Mouse (Mus musculus) thymus, adult 18-20 months (tissue): ENCODE results near the gene Mip.
A peak's percentile ranks its signal among the peaks of the same experiment; 100 is the strongest.
"Not testable (repeated sequence)": the region's sequence is repeated elsewhere in the genome, so short reads cannot be mapped to it uniquely, and the experiment has no call there.

Experiments used
- DNase-seq, 2 experiments: peaks; one replicate each; pipeline ENCODE4 v3.0.0; 2022; ENCODE audit warnings: mixed read lengths in 2 of 2

Mip gene

DNA sequence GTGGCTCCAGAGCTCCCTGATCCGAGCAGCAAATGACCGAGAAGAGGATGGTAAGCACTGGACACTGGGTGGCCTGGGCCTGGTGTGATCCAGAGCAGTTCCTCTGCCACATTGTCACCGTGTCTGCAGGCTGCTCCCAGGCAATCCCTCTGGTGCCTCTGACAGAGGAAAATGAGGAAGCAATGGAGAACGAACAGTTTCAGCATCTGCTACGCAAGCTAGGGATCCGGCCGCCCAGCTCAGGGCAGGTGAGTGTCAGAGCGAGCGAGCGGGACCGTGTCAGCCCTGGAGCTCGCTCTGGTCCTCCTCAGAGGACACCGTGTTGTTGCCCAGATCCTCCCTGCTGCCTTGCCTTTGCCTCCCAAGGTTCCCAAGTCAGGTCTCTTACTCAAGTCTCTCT is 24.9 kb downstream of the Mip start:
- DNase-seq: no peak

DNA sequence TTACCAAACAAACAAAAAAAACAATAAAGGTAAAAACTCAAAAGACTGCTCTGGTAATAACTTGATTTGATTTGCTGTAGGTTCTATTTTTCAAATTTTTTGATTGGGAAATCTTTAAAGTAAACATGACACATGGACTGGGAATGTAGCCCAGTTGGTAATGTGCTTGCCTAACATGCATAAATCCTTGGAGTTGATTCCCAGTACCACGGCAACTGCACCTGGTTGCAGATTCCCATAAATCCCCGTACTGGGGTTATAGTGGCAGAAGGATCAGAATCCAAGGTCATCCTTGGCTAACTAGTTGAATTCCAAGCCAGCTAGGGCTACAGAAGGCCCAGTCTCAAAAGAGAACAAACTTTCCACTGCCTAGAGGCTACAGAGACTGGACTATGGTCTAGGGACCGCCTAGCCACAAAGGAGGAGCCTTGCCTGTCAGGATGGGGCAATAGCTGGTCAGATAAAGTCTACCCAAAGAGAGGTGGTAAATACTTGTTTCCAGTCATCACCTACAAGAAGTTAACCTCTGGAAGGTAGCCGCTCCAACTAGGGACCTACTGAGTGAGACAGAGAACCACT is 28.1 kb downstream of the Mip start, which contains the start of gene Apon:
TSS of gene Apon (plus strand) at position 420 of the 579 bp plus-strand sequence.
- DNase-seq: no peak

DNA sequence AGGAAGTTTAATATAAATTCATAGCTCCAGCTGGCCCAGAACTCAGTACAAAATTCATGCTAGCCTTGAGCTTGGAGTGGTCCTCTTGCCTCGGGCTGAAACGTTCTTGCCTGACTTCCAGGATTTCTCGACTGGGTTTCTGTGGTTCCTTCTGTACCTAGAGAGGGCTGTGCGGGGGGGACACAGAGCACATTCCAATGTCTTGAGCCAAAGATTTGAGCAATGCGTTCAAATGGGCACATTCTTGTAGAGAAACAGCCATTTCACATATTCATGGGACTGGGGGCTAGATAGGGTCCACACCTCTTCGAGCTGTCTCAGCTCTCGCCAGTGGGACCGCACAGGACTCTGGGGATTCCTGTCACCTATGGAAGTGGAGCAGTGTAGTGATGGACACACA is 30.3 kb downstream of the Mip start:
- no peak for DNase-seq

DNA sequence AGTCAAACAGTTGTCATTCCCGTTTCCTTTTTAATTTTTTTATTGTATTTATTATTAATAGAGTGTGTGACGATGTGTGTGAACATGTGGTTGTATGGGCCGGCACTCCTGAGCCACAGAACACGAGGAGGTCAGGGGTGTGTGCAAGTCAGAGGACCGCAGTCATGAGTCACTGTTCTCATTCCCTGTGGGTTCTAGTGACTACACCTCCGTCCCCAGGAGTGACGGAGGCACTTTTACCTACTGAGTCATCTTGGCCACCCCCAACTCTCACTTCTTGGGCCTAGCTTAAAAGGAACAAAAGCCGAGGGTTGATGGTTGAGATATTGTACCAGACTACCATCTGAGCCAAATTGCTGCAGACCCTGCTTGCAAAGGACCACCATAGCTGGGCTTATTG is 30.7 kb downstream of the Mip start:
- no peak for DNase-seq

DNA sequence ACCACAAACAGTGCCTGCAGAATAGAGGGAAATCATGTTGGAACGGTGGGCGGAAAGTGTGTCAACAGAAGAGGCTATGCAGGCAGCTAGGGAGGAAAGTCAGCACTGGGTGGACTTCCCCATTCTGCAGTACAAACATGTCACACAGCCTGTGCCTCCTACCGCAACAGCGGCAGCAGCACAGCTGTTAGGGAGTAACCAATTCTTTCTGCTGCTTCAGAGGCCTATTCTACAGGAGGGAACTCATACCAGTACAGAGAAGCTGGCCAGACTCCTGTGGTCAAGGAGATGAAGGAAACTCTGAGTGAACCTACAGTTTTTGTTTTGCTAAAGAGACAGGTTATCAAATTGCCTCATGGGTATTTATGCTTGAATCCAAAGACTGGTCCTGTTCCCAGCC is 33.3 kb downstream of the Mip start:
- DNase-seq: no peak

DNA sequence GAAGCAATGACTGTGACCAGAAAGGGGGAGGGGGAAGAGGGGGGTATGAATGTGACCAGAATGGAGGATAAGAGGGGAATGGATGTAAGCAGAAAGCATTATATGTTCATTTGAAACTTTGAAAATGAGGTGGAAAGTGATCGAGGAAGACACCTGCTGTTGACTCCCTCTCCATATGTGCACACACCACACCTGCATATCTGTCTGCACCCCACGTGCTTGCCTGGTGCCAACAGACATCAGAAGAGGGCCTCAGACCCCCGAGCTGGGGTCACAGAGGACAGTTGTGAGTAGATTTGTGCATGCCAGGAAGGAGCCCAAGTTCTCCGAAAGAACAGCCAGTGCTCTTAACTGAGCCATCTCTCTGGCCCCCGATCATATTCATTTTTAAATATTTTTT is 34.3 kb downstream of the Mip start:
- no peak for DNase-seq

DNA sequence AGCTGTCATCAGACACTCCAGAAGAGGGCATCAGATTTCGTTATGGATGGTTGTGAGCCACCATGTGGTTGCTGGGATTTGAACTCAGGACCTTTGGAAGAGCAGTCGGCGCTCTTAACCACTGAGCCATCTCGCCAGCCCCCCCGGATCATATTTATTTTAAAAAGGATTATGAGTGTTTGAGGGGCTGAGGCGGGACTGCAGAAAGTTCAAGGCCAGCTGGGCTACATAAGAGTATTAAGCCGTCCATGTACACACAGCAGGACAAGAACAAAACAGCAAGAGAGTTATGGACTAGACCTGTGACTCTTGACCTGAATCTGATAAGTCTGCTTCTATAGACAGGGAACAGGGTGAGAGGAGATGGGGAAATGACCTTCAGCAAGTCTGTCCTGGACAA is 34.7 kb downstream of the Mip start:
- DNase-seq: not testable (repeated sequence)

DNA sequence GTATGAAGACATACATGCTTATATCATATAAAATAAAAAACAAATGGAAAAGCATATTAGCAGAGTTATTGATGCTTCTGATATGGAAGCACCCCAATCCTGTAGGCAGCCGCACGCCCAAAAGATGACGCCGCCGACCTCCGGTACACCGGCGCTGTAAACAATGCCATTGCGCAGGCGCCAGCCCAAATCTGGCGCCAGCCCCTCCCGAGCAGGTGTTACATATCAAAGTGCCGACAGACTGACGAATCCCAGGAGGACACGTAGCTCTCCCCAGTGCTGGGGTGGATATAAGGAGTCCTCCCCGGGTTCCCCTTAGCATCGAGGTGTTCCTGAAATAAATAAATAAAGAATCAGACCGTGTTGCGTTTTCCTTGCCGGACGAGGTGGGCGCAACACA is 36.7 kb downstream of the Mip start:
- no peak for DNase-seq

DNA sequence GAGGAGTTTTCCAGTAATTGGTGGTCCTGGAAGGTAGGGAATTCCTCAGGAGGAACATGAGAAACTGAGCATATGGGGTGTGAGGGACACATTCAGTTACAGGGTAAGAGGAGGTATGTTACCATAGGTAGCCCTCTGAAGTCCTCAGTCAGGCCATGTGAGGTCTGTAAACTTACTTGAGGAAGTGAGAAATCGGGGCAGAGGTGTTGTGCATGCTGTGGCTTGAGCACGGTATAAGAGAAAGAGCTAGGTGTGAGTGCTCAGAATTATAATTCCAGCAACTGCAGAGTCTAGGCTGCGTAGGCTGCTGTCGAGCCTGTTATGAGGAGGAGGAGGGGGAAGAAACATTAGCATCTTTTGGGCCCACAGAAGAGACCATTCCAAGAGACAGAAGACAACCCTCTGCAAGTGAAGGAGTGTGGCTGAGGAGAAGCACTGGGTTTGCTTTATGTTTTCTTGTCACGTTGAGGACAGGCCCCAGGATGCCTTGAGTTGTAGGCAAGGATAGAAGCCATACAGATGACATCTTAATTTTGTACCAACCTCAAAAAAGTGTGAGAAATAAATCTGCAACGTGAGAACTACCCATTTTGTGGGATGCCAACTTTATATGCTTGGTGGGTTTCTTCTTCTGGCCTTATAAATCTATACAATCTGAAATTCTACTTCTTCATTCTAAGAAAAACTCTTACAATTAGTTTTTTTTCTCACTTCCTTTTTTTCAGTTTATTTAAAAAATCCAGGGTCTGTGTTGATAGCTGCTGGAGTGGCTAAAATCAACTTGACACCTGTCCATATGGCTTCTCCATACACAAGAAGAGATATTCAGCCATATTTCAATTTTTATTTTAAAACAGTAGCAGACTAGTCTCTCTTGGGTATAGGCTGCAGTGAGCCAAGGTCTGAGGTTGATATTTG is 38.0 kb downstream of the Mip start:
- no peak for DNase-seq

DNA sequence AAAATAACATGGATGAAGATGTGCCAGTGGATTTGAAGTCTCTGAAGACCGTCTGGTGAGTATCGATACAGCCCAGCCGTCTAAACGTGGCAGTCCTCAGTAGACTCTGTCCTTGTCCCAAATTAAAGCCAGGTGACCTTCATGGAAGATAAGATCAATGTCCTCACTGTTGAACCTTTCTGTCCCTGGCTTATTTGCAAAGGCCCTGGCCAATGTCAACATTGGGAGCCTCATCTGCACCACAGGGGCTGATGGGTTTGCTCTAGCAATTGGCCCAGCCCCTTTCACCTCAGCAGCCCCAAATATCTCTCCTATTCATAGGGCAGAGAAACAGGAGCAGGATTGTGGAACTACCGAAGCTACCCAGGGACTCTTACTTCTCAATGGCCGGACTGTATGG is 42.7 kb downstream of the Mip start, which contains the start of gene Apof:
TSS of gene Apof (plus strand) at position 301 of the 400 bp plus-strand sequence.
- no peak for DNase-seq

DNA sequence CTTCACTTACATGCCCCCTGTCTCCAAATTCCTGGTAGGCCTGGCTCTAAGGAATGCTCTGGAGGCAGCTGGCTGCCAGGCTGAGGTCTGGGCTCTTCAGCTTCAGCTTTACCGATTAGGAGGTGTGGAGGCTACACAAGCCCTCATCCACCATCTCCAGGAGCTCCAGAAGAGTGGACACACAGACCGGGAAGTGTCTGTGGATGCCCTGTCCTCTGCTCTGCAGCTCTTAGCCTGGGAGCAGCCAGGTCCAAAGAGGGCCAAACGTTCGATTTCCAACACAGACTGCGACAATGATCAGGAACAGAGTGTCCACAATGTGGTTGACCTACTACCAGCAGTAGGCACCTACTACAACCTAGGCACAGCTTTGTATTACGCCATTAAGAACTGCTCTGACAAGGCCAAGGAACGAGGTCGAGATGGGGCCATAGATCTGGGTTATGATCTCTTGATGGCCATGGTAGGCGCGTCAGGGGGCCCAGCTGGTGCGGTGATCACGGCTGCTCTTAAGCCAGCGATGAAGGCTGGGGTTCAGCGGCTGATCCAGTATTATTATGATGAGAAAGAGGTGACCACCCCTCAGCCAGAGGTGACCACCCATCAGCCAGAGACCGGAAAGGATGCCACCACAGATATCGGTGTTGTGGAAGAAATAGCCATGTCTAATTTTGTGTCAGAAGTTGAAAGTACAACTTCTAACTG is 43.7 kb downstream of the Mip start:
- DNase-seq: no peak

DNA sequence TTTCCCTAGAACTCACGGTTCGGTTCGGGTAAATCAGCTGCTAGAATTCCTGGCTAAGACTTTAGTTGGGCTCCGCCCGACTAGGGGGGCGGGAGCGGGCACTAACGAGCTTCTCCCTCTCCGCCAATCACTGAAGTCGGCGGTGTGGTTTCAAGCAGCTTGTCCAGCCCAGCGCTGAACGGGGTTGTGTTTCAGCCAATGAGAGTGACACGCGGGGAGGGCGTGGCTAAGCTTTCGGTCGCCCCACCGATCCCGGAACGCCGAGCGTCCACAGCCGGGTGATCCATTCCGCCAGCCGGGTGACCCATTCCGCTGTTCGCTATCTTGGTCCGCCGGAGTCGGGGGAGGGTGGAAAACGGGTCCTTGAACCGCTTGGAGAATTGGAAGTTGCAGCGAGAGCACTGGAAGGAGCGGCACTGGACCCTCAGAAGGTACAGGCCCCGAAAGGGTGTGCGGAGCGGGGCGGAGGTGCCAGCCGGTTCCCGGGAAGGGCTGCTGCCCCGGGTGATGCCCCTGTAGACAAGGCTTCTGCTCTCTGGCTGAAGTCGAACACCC is 44.7 kb downstream of the Mip start, which contains the start of gene Stat2:
TSS of gene Stat2 (plus strand) at position 273 of the 555 bp plus-strand sequence.
- peak; percentile 94 to 95 for DNase-seq

DNA sequence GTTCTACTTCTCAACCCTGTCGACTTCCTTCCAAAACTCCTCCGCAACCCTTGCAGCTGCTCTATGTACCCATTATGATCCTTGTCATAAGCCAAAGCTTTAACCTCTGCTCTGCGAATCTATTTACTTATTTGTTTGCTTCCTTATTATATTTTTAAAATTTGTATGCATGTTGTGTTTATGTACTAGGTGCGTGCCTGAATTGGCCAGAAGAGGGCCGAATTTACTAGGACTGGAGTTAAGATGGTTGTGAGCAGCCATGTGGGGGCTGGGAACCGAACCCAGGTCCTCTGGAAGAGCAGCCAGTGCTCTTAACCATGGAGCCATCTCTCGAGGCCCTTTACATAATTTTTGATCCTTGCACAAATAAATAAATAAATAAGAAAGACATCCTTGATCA is 45.2 kb downstream of the Mip start:
- no peak for DNase-seq

DNA sequence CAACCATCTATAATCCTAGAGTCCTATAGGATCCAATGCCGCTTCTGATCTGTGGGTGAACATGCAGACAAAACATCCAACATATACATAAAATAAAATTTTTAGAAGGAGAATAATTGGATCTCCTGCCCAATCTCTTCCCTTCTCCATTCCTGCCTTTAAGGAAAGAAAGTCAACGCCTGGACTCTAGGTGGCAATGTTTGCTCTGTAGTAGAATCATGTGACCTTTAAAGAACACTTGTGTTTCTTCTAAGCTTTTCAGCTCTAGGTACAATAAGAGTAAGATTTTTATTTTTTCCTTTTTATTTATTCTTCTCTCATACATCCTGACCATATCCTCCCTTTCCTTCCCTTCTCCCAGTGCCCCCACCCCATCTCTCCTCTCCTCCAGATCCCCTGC is 46.2 kb downstream of the Mip start:
- no peak for DNase-seq

DNA sequence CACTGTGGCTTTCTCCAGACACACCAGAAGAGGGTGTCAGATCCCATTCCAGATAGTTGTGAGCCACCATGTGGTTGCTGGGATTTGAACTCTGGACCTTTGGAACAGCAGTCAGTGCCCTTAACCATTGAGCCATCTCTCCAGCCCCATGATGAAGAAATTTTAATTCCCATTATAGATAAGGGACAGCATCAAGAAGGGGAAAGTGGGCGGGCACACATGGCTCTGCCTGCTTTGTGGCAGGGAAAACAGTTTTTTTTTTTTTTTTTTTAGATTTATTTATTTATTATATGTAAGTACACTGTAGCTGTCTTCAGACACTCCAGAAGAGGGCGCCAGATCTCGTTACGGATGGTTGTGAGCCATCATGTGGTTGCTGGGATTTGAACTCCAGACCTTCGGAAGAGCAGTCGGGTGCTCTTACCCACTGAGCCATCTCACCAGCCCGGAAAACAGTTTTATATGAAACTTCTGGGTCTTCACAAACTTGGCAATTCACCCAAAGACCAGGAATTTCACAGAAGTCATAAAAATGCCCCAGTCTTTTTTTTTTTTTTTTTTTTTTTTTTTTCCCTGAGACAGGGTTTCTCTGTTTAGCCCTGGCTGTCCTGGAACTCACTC is 47.3 kb downstream of the Mip start:
- DNase-seq: not testable (repeated sequence)

DNA sequence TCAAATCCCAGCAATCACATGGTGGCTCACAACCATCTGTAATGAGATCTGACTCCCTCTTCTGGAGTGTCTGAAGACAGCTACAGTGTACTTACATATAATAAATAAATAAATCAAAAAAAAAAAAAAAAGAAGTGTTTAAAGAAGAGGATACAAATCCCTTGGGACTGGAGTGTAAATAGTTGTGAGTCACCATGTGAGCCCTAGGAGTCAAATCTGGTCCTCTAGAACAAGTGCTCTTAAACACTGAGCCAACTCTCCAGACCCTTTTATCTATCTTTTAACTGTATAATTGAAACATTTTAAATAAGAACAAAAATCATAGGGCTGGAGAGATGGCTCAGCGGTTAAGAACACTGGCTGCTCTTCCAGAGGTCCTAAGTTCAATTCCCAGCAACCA is 49.7 kb downstream of the Mip start:
- DNase-seq: not testable (repeated sequence)

DNA sequence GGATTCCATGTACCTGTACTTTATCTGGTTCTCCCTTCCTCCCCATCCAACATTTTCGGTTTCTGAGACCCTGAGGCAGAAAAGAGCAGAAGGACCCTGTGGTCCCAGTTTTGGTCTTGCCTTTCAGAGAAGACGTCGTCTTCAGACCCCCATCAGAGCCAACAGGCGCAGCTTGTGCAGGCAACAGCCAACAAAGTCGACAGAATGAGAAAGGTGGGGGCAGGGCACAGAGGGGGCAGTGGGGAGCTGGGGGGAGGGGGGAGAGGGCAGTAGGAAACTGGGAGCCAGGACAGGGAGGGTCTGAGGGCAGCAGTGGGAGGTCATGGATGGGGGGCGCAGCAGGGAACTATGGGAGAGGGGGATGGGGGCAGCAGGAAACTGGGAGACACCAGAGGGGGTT is 52.5 kb downstream of the Mip start:
- DNase-seq: no peak

DNA sequence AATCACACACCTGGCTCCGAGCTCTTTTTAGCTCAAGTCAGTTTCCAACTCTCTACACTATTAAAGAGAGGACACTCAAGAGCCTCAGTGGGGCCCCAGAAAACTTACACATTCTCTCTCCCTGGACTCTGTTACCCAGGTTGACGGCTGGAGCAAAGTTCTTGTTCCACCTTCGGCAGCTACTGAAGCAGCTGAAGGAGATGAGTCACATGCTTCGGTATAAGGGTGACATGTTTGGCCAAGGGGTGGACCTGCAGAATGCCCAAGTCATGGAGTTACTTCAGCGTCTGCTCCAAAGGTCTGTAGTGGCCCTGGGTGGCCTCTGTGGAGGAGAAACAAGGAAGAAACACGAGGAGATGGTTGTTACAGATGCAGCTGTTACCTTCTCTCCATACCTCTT is 55.3 kb downstream of the Mip start:
- DNase-seq: no peak
